Mouse (Mus musculus): ENCODE results near the gene Anapc15.
A peak's percentile ranks its signal among the peaks of the same experiment; 100 is the strongest.

DNA sequence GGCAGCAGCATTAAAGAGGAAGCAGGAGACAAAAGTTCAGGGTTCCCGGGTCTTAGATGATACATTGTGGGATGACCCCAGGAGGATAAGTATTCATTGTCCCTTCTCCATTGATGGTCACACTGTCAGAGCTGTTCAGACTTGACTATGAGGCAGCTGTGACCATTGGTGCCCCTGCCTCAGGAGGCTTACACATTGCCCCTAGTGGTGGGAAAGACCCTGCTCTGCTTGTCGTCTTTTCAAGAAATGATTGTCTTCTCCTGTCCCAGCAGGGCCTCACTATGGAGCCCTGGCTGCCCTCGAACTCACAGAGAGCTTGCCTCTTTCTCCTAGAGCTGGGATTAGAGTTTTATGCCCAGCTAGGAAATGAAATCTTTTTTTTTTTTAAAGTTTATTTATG lies 48.5 kb downstream of the Anapc15 start:
- TF ChIP-seq CTCF (IDR thresholded peaks at IDR 0.05; ENCODE audit: low read depth) (0 out of 2 replicates have a peak, but pooled peaks have one; percentile 31), EP300 (IDR thresholded peaks at IDR 0.05; ENCODE audit: low read depth) (no peak)

Data from liver, postnatal 0 days (tissue).